Mouse (Mus musculus) megakaryocyte progenitor cell, adult 5-6 weeks (primary cell): Measurements from ENCODE around the gene Prpf38b. TPM values are rescaled to one million over a fixed set of nuclear protein-coding genes. Genes with fewer than 3 reads are reported as not detected.
A peak's percentile ranks its signal among the peaks of the same experiment; 100 is the strongest.

Experiments
- ATAC-seq: replicated peaks from 2 replicates; pipeline ENCODE4 v1.8.0; 2016; ENCODE audit warnings: mild to moderate bottlenecking, moderate TSS enrichment, inconsistent platforms; ENCODE audit not compliant: poor library complexity
- total RNA-seq, 2 experiments: library from RNA; stranded (forward) in 1 of 2; stranded (reverse) in 1 of 2; fragments of 157-497, 149-512 nt in 1 of 2; fragments of 200-1000 nt in 1 of 2; gene quantifications; 2 replicates each; pipeline versions ENCODE4 v1.2.3 to v1.2.4; 2015 to 2017

The Prpf38b gene
- total RNA-seq (2015) (138 and 148 TPM in 2 replicates), total RNA-seq (2017) (235 and 313 TPM in 2 replicates)

DNA sequence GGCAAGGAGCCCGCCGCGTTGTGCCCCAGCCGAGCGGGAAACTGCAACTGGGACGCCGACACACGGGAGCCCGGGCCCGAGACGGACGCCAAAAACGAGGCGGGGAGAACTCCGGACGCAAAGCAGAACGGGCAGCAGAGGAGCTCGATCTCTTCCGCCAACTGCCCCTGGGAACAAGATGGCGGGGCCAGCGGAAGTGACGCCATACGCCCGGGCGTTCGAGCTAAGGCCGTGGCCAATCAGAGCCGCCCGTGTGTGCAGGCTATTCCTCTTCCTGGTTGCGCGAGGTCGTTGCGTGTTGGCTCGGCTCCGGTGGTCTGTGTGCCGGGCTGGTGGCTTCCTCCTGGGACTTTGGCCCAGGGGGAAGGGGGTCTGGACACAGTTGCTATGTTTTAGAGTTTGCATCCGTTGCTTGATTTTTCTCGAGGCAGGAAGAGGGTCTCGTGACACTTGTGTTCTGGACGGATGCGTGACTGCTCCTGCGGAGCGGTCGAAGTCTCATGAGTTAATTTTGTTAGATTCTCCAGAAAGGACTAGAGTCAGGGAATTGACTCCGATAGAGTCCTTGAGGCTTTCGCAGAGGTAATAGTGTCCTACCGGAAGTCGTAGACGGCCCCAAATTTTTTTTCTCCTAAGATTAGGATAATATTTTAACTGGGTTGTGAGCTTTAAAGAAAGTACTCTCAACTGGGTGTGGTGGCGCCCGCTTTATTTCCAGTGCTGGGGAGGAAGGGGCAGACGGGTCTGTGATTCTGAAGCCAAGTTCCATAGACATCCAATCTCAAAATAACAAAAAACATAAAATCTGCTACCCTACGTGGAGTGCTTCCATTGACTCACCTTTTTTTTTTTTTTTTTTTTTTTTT is at the start of gene Prpf38b:
TSS of gene Prpf38b (minus strand) at position 180 of the 866 bp plus-strand sequence.
- peak; percentile 92 for ATAC-seq

DNA sequence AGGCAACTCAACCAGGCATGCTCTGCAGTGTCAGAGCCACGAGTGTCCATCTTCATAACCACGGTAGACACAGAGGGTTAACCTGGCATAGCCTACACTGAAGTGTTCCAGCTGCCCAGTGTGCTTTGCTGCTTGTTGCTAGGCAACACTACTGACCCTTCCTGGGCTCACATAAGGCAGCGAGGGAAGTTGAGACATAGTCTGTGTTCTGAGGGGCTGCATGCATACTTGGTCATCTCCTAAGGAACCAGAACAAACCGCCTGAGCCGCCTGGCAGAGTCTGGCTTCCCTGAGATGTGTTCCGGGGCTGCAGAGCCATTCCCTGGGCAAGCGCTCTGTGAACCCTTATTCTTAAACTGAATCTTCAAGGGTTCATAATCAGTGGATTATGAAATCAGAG is 49.7 kb upstream of the Prpf38b start:
- ATAC-seq = 0 out of 2 replicates have a peak, but pooled peaks have one; percentile 30

DNA sequence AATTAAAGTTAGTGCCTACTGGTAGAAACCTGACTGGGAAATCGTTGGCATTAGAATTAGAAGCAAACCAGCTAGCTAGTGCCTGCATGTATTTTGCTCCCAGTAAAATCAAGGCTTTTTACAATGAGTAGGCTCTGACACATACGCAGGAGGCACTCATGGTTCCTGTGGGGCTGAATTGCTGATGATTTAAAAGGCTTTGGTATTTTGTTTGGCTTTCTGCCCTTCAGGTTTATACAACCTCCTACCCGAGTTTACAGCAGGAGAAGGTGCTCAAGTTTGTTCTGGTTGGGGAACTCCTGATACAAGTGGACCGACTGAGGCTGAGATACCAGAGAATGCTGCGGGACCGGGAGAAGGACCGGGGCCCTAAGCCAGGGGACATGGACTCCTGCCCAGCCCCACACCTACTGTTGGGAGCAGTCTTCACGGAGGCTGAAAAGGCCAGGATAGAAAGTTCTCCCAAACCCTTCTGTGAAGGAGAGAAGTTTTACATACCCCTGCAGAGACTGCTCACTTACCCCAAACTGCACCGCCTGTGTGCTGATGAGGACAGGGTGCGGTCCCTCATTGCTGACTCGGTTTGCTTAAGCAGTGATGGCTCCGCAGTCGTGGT is 48.3 kb upstream of the Prpf38b start:
- no peak for ATAC-seq

GRCm38 (mm10) chr3:108957976-108958375 is 46.4 kb upstream of the Prpf38b start:
- ATAC-seq = peak; percentile 15; the same call in 1 of the 2 replicates

DNA sequence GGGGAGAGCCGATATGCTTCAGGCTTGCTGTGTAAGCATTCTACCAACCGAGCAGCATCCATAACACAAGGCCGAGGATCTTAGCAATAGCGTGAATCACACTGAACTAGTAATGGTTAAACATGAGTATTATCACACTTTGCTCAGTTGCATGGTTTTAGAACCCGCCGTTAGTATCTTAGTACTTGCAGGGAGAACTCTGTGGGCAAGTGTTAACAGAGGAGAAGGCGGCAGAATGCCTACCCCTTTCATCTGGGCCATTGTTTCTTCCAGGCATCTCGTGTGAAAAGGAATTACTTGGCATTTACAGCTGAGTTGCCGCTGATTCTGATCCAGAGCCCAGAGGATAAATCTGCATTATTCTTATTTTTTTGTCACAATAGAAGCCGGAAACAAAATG is 29.5 kb upstream of the Prpf38b start:
- no peak for ATAC-seq

DNA sequence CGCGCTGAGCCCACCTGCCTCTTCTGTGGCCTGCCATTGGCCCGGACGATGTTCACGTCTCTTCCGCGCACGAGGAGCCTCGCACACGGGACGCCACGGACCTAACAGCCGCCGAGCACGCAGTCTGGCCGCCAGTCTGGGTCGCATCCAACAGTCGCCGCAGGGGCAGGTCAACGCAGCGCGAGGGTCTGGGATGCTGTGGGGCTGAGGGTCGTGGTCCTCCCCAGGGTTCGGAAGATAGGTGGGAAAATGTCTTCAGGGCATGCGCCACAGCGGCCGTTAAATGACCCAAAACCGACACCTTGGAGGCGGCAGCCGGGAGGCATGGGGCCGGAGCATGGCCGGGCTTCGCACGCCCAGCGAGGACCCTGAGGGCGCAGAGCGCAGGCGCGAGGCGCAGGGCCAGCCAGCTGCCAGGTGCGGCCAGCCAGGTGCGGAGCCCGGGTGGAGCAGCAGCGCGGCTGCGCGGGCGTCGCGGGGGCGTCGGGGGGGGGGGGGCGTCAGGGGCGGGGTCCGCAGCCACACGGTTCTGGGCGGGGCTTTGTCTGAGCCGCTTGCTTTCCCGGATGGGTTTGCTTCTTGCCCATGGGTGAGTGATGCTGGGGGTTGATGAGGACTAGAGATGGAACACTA is 28.6 kb upstream of the Prpf38b start, which contains the start of gene Gm9857:
TSS of gene Gm9857 (minus strand) at position 445 of the 633 bp plus-strand sequence.
- no peak for ATAC-seq

GRCm38 (mm10) chr3:108939573-108939972 is 28.0 kb upstream of the Prpf38b start, which contains the start of gene Henmt1:
TSS of gene Henmt1 (plus strand) at chr3:108939873.
- ATAC-seq = no peak

GRCm38 (mm10) chr3:108938691-108939090 is 27.2 kb upstream of the Prpf38b start:
- ATAC-seq = no peak

GRCm38 (mm10) chr3:108933557-108933956 is 22.0 kb upstream of the Prpf38b start:
- ATAC-seq = no peak

GRCm38 (mm10) chr3:108926308-108926707 is 14.8 kb upstream of the Prpf38b start:
- no peak for ATAC-seq

DNA sequence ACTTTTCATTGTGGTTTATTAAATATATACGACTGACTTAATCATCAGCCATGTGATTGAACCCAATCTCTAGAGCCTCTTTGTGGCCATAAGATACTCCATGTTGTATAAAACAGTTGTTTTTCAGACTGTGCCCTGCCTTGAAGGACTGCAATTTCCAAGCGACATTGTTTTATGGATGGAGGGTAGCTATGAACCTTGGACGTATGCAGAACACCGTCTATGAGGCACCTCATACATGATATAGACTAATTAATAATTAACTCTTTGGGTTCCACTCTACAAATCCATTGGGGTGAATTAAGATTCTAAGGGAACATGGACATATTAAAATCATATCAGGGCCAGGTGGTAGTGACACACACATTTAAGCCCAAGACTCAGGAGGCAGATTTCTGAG is 14.2 kb upstream of the Prpf38b start:
- ATAC-seq = no peak

DNA sequence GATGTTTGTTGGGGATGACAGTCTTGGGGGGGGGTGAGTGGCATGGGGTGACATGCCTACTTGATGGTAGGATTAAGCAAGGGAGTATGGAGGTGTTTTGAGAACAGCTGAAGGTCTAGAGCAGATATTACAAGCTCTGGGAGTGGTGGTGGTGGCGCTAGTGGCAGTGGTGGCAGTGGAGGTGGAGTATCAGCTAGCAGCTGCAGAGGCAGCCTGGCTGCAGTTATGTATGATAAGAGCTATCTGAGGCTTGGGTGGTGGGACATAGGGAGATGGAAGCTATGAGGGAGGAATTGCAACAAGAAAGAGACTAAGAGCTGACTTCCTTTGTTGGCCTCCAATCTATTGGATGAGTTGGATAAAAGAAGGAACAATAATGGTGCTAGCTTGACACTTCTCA is 10.3 kb upstream of the Prpf38b start:
- peak; percentile 96 for ATAC-seq

DNA sequence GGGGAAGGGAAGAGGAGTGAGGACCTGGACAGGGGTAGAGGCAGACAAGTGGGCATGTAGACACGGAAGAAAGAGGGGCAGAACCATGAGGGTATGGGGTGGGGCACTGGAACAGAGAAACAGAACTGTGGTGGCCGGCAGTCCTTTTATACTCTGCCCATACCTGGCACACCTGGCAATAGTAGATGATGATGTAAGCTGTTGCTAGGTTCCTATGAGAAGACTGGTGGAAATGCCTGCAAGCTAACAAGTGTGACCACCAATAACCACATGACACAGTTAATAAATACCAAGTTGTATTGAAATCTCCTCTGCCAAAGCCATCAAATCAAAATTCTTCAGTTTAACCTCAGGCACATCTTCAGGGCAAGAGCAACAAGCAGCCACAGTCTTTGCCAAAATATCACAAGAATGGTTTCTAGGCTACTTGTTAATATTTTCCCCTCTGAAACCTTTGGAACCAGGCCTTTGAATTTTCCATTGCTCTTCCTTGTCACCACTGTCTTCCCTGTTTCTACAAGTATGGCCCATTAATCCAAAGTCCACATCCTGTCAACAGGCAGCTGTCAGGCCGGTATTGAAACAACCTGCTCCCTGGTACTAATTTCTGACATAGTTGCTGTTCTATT is 9.0 kb upstream of the Prpf38b start:
- ATAC-seq = no peak

GRCm38 (mm10) chr3:108918852-108919251 is 7.3 kb upstream of the Prpf38b start:
- ATAC-seq = no peak

GRCm38 (mm10) chr3:108917986-108918385 is 6.5 kb upstream of the Prpf38b start:
- ATAC-seq = no peak

DNA sequence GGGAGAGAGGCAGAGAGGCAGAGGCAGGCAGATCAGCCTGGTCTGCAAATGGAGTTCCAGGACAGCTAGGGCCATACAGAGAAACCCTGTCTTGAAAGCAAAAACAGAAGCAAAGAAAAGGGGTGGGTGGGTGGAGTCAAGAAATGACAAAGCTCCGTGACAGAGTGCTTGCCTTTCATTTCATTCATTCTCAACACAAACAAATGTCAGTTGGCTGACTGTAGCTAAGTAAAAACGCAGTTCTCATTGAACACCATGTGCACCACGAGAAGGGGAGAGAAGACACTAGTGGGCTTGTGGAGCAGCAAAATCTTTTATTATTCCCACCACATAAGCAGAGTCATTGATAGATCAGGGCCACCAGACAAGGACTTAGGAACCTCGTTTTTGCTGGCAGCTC is 5.3 kb upstream of the Prpf38b start:
- no peak for ATAC-seq

DNA sequence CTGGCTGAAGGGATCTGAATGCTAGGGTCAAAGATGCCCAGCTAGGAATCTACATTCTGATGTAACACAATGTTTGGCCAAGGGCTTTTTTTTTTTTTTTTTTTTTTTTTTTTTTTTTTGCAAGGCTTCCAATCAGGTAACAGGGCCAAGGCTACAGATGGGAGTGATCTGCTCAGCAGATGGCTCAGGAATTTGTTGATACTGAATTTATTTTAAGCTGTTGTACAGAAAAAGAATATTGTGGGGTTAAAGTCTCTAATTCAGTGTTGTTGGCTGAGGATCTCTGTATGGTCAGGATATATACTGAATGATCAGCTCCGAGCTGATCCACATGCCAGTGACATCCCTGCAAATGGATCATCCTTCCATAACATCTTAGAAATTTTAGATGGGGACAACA is 4.5 kb upstream of the Prpf38b start:
- no peak for ATAC-seq

- peak; percentile 61 for ATAC-seq
Measured at GRCm38 (mm10) chr3:108911081-108911547, 413 bp downstream of the Prpf38b start.

DNA sequence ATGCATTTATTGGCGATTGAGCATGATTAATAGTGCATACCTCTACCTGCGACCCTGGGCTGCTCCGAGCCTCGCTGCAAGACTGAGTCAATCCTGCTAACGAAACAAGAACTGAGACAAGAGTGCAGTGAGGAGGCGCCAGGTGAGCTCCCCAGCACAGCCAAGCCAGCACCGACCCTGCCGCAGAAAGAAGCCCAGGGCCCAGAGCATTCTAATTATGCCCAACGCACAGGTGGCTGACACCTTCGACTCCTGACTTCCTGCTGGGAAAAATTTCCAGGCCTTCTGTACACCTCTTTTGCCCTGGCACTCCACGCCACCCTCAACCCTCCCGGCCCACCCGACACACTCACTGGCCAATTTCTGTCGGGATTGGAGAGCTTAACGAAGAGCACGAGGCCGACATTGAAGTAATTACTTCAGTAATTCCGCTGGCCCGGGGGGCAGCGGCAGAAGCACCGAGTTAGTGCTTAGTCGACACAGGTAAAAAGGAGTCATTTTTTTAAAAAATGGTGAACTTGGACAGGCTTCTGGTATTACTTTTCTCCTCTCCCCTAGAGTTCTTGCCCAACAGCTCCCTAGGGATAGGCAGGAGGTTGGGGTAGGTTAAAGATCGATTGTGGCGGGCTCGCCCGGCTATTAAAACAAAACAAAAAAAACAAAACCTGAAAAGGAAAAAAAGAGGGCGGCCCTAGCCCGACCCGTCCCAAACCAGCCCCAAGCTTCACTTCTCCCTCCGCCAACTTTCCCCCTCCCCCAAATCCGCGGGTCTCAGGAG is 1.0 kb downstream of the Prpf38b start:
- no peak for ATAC-seq

DNA sequence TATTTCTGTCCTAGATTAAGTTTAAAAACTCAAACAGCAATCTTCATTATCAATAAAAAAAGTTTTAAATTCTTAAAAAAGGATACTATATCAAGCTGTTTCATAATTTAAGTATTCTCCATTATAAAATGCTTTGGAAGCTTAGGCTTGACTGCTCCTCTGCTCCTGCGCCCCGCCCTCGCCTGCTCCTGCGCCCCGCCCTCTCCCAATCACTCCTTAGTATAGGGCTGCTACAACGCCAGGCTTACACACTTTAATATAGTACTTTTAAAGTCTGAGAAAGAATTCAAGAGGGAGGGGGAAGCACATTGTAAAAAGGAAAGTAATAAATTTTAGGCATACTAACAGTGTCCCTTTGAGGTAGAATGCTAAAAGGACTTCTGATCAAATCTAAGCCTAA is 8.6 kb downstream of the Prpf38b start:
- 0 out of 2 replicates have a peak, but pooled peaks have one; percentile 21 for ATAC-seq
